Mouse (Mus musculus) heart, embryonic 16.5 days (tissue): ENCODE data around the gene Wfdc12. TPM values are rescaled to one million over a fixed set of nuclear protein-coding genes. Genes with fewer than 3 reads are reported as not detected.

Experiments
- ATAC-seq: fragments of 200-750 bp; cut with Nextera tagmentation; replicated peaks from 2 replicates; pipeline ENCODE4 v1.8.0; 2017; ENCODE audit warnings: moderate number of reproducible peaks; ENCODE audit not compliant: insufficient read depth, low FRiP score; ENCODE audit errors: extremely low read depth
- H3K27ac ChIP-seq: fragments of 300-500 bp; sonication (generic); 2 replicates; pipeline ENCODE4 v1.5.1; 2014; ENCODE audit warnings: mild to moderate bottlenecking, low read length, control low read depth, moderate library complexity
- H3K27me3 ChIP-seq: fragments of 300-500 bp; sonication (generic); 2 replicates; pipeline ENCODE4 v1.6.1; 2014; ENCODE audit warnings: low read length, mixed read lengths; ENCODE audit not compliant: control insufficient read depth, insufficient read depth
- H3K36me3 ChIP-seq: fragments of 300-500 bp; sonication (generic); 2 replicates; pipeline ENCODE4 v1.6.1; 2014; ENCODE audit not compliant: control insufficient read depth, insufficient read depth
- H3K4me1 ChIP-seq: fragments of 300-500 bp; sonication (generic); 2 replicates; pipeline ENCODE4 v1.6.1; 2014; ENCODE audit warnings: low read length, mixed read lengths; ENCODE audit not compliant: control insufficient read depth, insufficient read depth
- H3K4me2 ChIP-seq: fragments of 300-500 bp; sonication (generic); 2 replicates; pipeline ENCODE4 v1.6.1; 2014; ENCODE audit warnings: low read depth, mild to moderate bottlenecking, control low read depth, low read length
- H3K4me3 ChIP-seq: fragments of 300-500 bp; sonication (generic); 2 replicates; pipeline ENCODE4 v1.5.1; 2014; ENCODE audit warnings: mild to moderate bottlenecking, control low read depth, low read length
- H3K9ac ChIP-seq: fragments of 300-500 bp; sonication (generic); 2 replicates; pipeline ENCODE4 v1.6.1; 2014; ENCODE audit warnings: low read length, control low read depth
- H3K9me3 ChIP-seq: fragments of 300-500 bp; sonication (generic); replicated peaks from 2 replicates; pipeline ENCODE4 v1.6.1; 2016; ENCODE audit warnings: low read length; ENCODE audit not compliant: control insufficient read depth
- WGBS: fragments of 180-500 bp; shearing (Covaris S2); extraction: QIAGEN DNeasy Blood & Tissue Kit; methylation state at CpG from one replicate; pipeline ENCODE4 v1.1.7; 2014; 5-methylcytosine and 5-hydroxymethylcytosine counted together
- polyA plus RNA-seq: library from polyadenylated mRNA; unstranded; fragments of >200 nt; fragmentation: Nextera tagmentation; extraction: Ambion mirVana; gene quantifications from 2 replicates; pipeline ENCODE4 v1.2.1, GENCODE M21; 2015

The Wfdc12 gene
- polyA plus RNA-seq, 1 experiment from 2014 or later, result not detected

GRCm38 (mm10) chr2:164146556-164146955 is 43.9 kb downstream of the Wfdc12 start:
- no peak overlapping the region for H3K9ac ChIP-seq
- H3K36me3 ChIP-seq, result no peaks in the 10 kb centered on the region; the same call in 1 of the 2 replicates
- no peak overlapping the region for H3K4me3 ChIP-seq
- H3K4me1 ChIP-seq, result peaks cover 16% of the 10 kb centered on the region
- H3K27me3 ChIP-seq, result no peaks in the 10 kb centered on the region
- no peak overlapping the region for H3K4me2 ChIP-seq
- no peaks in the 10 kb centered on the region for H3K9me3 ChIP-seq
- 93% methylated on average over 12 of the region's 12 CpGs for WGBS
- no peak overlapping the region for H3K27ac ChIP-seq
- ATAC-seq, result no peak

- WGBS, result 75% methylated on average over 10 of the region's 10 CpGs
- H3K9ac ChIP-seq, result no peak overlapping the region
- ATAC-seq, result no peak
- no peak overlapping the region for H3K27ac ChIP-seq
- H3K36me3 ChIP-seq, result no peaks in the 10 kb centered on the region
- no peaks in the 10 kb centered on the region for H3K9me3 ChIP-seq
- H3K4me1 ChIP-seq, result peaks cover 13% of the 10 kb centered on the region
- H3K4me2 ChIP-seq, result no peak overlapping the region
- no peaks in the 10 kb centered on the region for H3K27me3 ChIP-seq
- H3K4me3 ChIP-seq, result no peak overlapping the region
Measured at GRCm38 (mm10) chr2:164144541-164144940, 45.9 kb downstream of the Wfdc12 start.

GRCm38 (mm10) chr2:164144025-164144424 is 46.4 kb downstream of the Wfdc12 start:
- Histone ChIP-seq H3K9ac (no peak overlapping the region), H3K36me3 (no peaks in the 10 kb centered on the region), H3K27ac (no peak overlapping the region), H3K4me1 (peaks cover 13% of the 10 kb centered on the region), H3K4me2 (no peak overlapping the region), H3K4me3 (no peak overlapping the region), H3K27me3 (no peaks in the 10 kb centered on the region), H3K9me3 (no peaks in the 10 kb centered on the region)
- WGBS, result 77% methylated on average over 6 of the region's 6 CpGs
- no peak for ATAC-seq

- peak overlapping the region; percentile 80 for H3K27ac ChIP-seq
- no peaks in the 10 kb centered on the region for H3K27me3 ChIP-seq
- H3K36me3 ChIP-seq, result no peaks in the 10 kb centered on the region
- peak overlapping the region; percentile 51 for H3K4me2 ChIP-seq
- peak; percentile 58; the same call in 1 of the 2 replicates for ATAC-seq
- 0 out of 2 replicates have a peak overlapping the region, but pooled peaks have one; percentile 6 for H3K9ac ChIP-seq
- no peaks in the 10 kb centered on the region for H3K9me3 ChIP-seq
- H3K4me1 ChIP-seq, result peaks cover 15% of the 10 kb centered on the region
- 25% methylated on average over 10 of the region's 10 CpGs for WGBS
- peak overlapping the region; percentile 13; the same call in 1 of the 2 replicates for H3K4me3 ChIP-seq
Measured at GRCm38 (mm10) chr2:164142021-164142420, 48.4 kb downstream of the Wfdc12 start.

Other genes with a start within 250 kb of the Wfdc12 start
- gene Ywhab, start 195.6 kb downstream of the Wfdc12 start, polyA plus RNA-seq, result 198 TPM in 2 replicates
- 0.57 and 0.80 TPM in 2 replicates for gene Pabpc1l, start 165.2 kb downstream of the Wfdc12 start, polyA plus RNA-seq
- gene Stk4, start 120.3 kb downstream of the Wfdc12 start, polyA plus RNA-seq, result 15.2 and 17.8 TPM in 2 replicates
- 49.4 and 51.6 TPM in 2 replicates for gene Tomm34, start 119.4 kb downstream of the Wfdc12 start, polyA plus RNA-seq
- 0.10 and 0.29 TPM in 2 replicates for gene Kcns1, start 19.5 kb downstream of the Wfdc12 start, polyA plus RNA-seq
- gene Wfdc5, start 7.9 kb downstream of the Wfdc12 start, polyA plus RNA-seq, result not detected in 2 replicates
- gene Wfdc15a, start 9.5 kb upstream of the Wfdc12 start, polyA plus RNA-seq, result not detected in 2 replicates
- 0.32 TPM in 1 of 2 replicates, not detected in the other for gene Wfdc15b, start 31.1 kb upstream of the Wfdc12 start, polyA plus RNA-seq
- not detected in 2 replicates for gene Svs2, start 47.9 kb upstream of the Wfdc12 start, polyA plus RNA-seq
- gene Svs3b, start 66.0 kb upstream of the Wfdc12 start, polyA plus RNA-seq, result not detected in 2 replicates
- gene Svs4, start 87.9 kb upstream of the Wfdc12 start, polyA plus RNA-seq, result not detected in 2 replicates
- not detected in 2 replicates for gene Svs3a, start 98.7 kb upstream of the Wfdc12 start, polyA plus RNA-seq
- gene Svs6, start 126.1 kb upstream of the Wfdc12 start, polyA plus RNA-seq, result not detected in 2 replicates
- gene Svs5, start 142.1 kb upstream of the Wfdc12 start, polyA plus RNA-seq, result not detected in 2 replicates
- gene Slpi, start 198.5 kb upstream of the Wfdc12 start, polyA plus RNA-seq, result 0.60 and 1.4 TPM in 2 replicates
- 0.49 and 1.7 TPM in 2 replicates for gene Rbpjl, start 212.5 kb upstream of the Wfdc12 start, polyA plus RNA-seq
- 7.2 and 8.9 TPM in 2 replicates for gene Matn4, start 214.6 kb upstream of the Wfdc12 start, polyA plus RNA-seq